Mouse (Mus musculus): ENCODE measurements around the gene Gpr3. TPM values are rescaled to one million over a fixed set of nuclear protein-coding genes. Genes with fewer than 3 reads are reported as not detected.

Gene Gpr3
- polyA plus RNA-seq, 1 experiment from 2014 or later = 0.37 TPM

- Histone ChIP-seq H3K4me3 (ENCODE audit: low read depth, low read length) (no peak overlapping the region), H3K27me3 (ENCODE audit: control insufficient read depth, insufficient read depth, low read length) (no peaks in the 10 kb centered on the region), H3K4me1 (ENCODE audit: control insufficient read depth, insufficient read depth, low read length) (peaks cover 13% of the 10 kb centered on the region), H3K27ac (ENCODE audit: low read depth, low read length) (no peak overlapping the region), H3K36me3 (ENCODE audit: control insufficient read depth, insufficient read depth, low read length) (peaks cover 30% of the 10 kb centered on the region), H3K4me2 (no peak overlapping the region), H3K9ac (ENCODE audit: low read depth, low read length) (no peak overlapping the region), H3K9me3 (replicated peaks; ENCODE audit: control insufficient read depth, low read length) (no peaks in the 10 kb centered on the region)
- WGBS (ENCODE audit: insufficient replicate concordance) = 62% methylated on average over 10 of the region's 10 CpGs
- ATAC-seq (replicated peaks; ENCODE audit: insufficient number of reproducible peaks, low FRiP score, low TSS enrichment) = no peak
Observed at GRCm38 (mm10) chr4:133189396-133189795, 22.9 kb downstream of the Gpr3 start.

GRCm38 (mm10) chr4:133186856-133187255, 25.5 kb downstream of the Gpr3 start:
- H3K36me3 ChIP-seq (ENCODE audit: control insufficient read depth, insufficient read depth, low read length) = peaks cover 17% of the 10 kb centered on the region
- H3K4me2 ChIP-seq = no peak overlapping the region
- ATAC-seq (replicated peaks; ENCODE audit: insufficient number of reproducible peaks, low FRiP score, low TSS enrichment) = no peak
- no peaks in the 10 kb centered on the region for H3K9me3 ChIP-seq (replicated peaks; ENCODE audit: control insufficient read depth, low read length)
- WGBS (ENCODE audit: insufficient replicate concordance) = 94% methylated on average over 5 of the region's 5 CpGs
- no peak overlapping the region for H3K9ac ChIP-seq (ENCODE audit: low read depth, low read length)
- H3K27me3 ChIP-seq (ENCODE audit: control insufficient read depth, insufficient read depth, low read length) = no peaks in the 10 kb centered on the region
- H3K27ac ChIP-seq (ENCODE audit: low read depth, low read length) = no peak overlapping the region
- peaks cover 26% of the 10 kb centered on the region for H3K4me1 ChIP-seq (ENCODE audit: control insufficient read depth, insufficient read depth, low read length)
- no peak overlapping the region for H3K4me3 ChIP-seq (ENCODE audit: low read depth, low read length)

- WGBS (ENCODE audit: insufficient replicate concordance) = 82% methylated on average over 8 of the region's 8 CpGs
- Histone ChIP-seq H3K4me1 (ENCODE audit: control insufficient read depth, insufficient read depth, low read length) (peaks cover 26% of the 10 kb centered on the region), H3K27me3 (ENCODE audit: control insufficient read depth, insufficient read depth, low read length) (no peaks in the 10 kb centered on the region), H3K4me2 (no peak overlapping the region), H3K36me3 (ENCODE audit: control insufficient read depth, insufficient read depth, low read length) (peaks cover 15% of the 10 kb centered on the region), H3K9me3 (replicated peaks; ENCODE audit: control insufficient read depth, low read length) (no peaks in the 10 kb centered on the region), H3K9ac (ENCODE audit: low read depth, low read length) (no peak overlapping the region), H3K27ac (ENCODE audit: low read depth, low read length) (no peak overlapping the region; the same call in 1 of the 2 replicates), H3K4me3 (ENCODE audit: low read depth, low read length) (no peak overlapping the region)
- ATAC-seq (replicated peaks; ENCODE audit: insufficient number of reproducible peaks, low FRiP score, low TSS enrichment) = no peak
Observed at GRCm38 (mm10) chr4:133185893-133186292, 26.4 kb downstream of the Gpr3 start.

DNA sequence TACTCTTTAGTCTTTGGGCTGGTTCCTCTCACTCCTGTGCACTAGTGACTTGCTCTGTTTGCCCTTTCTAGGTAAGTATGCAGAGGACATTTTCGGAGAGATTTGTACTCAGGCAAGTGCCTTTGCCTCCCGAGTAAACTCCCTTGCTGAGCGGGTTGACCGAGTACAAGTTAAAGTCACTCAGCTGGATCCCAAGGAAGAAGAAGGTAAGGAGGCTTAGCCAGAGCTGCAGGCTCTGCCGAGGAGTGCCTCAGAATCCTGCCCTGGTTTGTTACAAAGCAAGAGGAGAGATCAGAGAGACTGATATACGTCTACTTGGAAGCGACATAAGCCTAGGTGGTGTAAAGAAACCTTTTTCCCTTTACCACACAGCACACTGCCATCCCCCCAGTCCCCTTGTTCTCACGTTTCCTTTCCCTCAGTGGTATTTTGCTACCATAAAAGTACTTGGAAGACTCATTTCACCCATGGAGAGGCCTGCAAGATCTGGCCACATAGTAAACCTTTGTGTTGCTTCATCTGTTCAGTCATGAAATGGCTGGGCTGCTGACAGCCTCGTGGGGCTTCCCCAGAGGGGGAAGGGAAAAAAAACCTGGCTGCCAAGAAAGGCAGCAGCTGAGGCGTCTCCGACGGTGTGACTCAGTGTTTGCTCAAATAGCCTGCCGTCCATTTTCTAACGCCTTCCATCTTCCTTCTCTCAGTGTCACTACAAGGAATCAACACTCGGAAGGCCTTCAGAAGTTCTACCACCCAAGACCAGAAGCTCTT, 27.3 kb downstream of the Gpr3 start:
- peaks cover 26% of the 10 kb centered on the region for H3K4me1 ChIP-seq (ENCODE audit: control insufficient read depth, insufficient read depth, low read length)
- no peak for ATAC-seq (replicated peaks; ENCODE audit: insufficient number of reproducible peaks, low FRiP score, low TSS enrichment)
- no peak overlapping the region for H3K4me2 ChIP-seq
- H3K4me3 ChIP-seq (ENCODE audit: low read depth, low read length) = no peak overlapping the region
- H3K27me3 ChIP-seq (ENCODE audit: control insufficient read depth, insufficient read depth, low read length) = no peaks in the 10 kb centered on the region
- peaks cover 12% of the 10 kb centered on the region for H3K36me3 ChIP-seq (ENCODE audit: control insufficient read depth, insufficient read depth, low read length)
- peak overlapping the region; percentile 71 for H3K27ac ChIP-seq (ENCODE audit: low read depth, low read length)
- H3K9ac ChIP-seq (ENCODE audit: low read depth, low read length) = peak overlapping the region; percentile 31
- no peaks in the 10 kb centered on the region for H3K9me3 ChIP-seq (replicated peaks; ENCODE audit: control insufficient read depth, low read length)
- 33% methylated on average over 15 of the region's 15 CpGs for WGBS (ENCODE audit: insufficient replicate concordance)

DNA sequence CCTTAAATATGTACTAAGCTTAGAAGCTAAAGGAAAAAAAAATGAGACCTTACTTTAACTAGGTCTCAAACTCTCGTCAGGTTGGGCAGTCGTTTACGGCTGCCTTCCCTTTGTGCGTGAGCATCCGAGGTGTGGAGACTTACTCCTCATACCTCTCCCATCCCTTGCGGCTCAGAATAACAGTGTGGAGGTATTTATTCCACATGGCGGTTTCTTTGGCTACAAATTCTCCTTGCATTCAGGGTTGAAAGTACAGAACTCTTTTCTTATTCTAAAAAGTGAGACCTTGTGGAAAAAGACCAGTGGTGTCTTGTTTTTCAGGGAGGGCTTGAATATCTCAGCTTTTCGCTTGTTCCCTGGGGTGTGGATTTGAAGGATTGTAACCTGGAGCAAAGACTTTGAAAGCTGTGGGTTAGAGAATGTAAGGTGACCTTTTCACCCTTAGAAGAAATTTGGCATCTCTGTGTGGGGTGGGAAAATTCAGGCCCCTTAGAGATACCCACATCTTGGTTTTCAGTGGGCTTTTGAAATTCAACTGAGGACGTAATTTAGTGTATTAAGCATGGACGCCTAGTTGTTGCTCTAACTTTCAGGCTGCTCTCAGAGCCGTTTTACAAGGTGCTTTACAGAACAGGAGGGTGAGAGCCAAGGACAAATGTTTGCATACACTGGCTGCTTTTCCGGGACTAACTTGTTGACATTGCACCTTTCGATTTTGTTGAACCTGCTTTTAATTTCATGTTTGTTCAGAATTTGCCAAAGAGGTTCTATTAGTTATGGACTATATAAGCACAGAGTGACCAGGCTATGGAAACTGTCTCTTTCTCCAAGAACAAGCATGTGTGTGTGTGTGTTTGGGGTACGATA, 28.1 kb downstream of the Gpr3 start:
- peak overlapping the region; percentile 71 for H3K27ac ChIP-seq (ENCODE audit: low read depth, low read length)
- 63% methylated on average over 14 of the region's 14 CpGs for WGBS (ENCODE audit: insufficient replicate concordance)
- H3K36me3 ChIP-seq (ENCODE audit: control insufficient read depth, insufficient read depth, low read length) = peaks cover 8% of the 10 kb centered on the region
- no peak for ATAC-seq (replicated peaks; ENCODE audit: insufficient number of reproducible peaks, low FRiP score, low TSS enrichment)
- H3K9ac ChIP-seq (ENCODE audit: low read depth, low read length) = peak overlapping the region; percentile 12; the same call in 1 of the 2 replicates
- peaks cover 26% of the 10 kb centered on the region for H3K4me1 ChIP-seq (ENCODE audit: control insufficient read depth, insufficient read depth, low read length)
- H3K4me3 ChIP-seq (ENCODE audit: low read depth, low read length) = no peak overlapping the region
- no peaks in the 10 kb centered on the region for H3K27me3 ChIP-seq (ENCODE audit: control insufficient read depth, insufficient read depth, low read length)
- no peaks in the 10 kb centered on the region for H3K9me3 ChIP-seq (replicated peaks; ENCODE audit: control insufficient read depth, low read length)
- no peak overlapping the region; the same call in 1 of the 2 replicates for H3K4me2 ChIP-seq

- H3K9ac ChIP-seq (ENCODE audit: low read depth, low read length) = no peak overlapping the region; the same call in 1 of the 2 replicates
- peak overlapping the region; percentile 64 for H3K27ac ChIP-seq (ENCODE audit: low read depth, low read length)
- H3K4me1 ChIP-seq (ENCODE audit: control insufficient read depth, insufficient read depth, low read length) = peaks cover 30% of the 10 kb centered on the region
- no peak for ATAC-seq (replicated peaks; ENCODE audit: insufficient number of reproducible peaks, low FRiP score, low TSS enrichment)
- 79% methylated on average over 8 of the region's 8 CpGs for WGBS (ENCODE audit: insufficient replicate concordance)
- no peaks in the 10 kb centered on the region for H3K9me3 ChIP-seq (replicated peaks; ENCODE audit: control insufficient read depth, low read length)
- no peak overlapping the region for H3K4me2 ChIP-seq
- H3K27me3 ChIP-seq (ENCODE audit: control insufficient read depth, insufficient read depth, low read length) = no peaks in the 10 kb centered on the region
- peaks cover 10% of the 10 kb centered on the region for H3K36me3 ChIP-seq (ENCODE audit: control insufficient read depth, insufficient read depth, low read length)
- no peak overlapping the region for H3K4me3 ChIP-seq (ENCODE audit: low read depth, low read length)
Observed at GRCm38 (mm10) chr4:133182439-133183033, 29.8 kb downstream of the Gpr3 start.

GRCm38 (mm10) chr4:133179258-133179657, 33.1 kb downstream of the Gpr3 start:
- Histone ChIP-seq H3K27ac (ENCODE audit: low read depth, low read length) (no peak overlapping the region), H3K36me3 (ENCODE audit: control insufficient read depth, insufficient read depth, low read length) (peaks cover 7% of the 10 kb centered on the region; the same call in 1 of the 2 replicates), H3K9ac (ENCODE audit: low read depth, low read length) (no peak overlapping the region), H3K9me3 (replicated peaks; ENCODE audit: control insufficient read depth, low read length) (no peaks in the 10 kb centered on the region), H3K4me3 (ENCODE audit: low read depth, low read length) (no peak overlapping the region), H3K27me3 (ENCODE audit: control insufficient read depth, insufficient read depth, low read length) (no peaks in the 10 kb centered on the region), H3K4me1 (ENCODE audit: control insufficient read depth, insufficient read depth, low read length) (peaks cover 43% of the 10 kb centered on the region), H3K4me2 (no peak overlapping the region)
- ATAC-seq (replicated peaks; ENCODE audit: insufficient number of reproducible peaks, low FRiP score, low TSS enrichment) = no peak
- 89% methylated on average over 7 of the region's 7 CpGs for WGBS (ENCODE audit: insufficient replicate concordance)

DNA sequence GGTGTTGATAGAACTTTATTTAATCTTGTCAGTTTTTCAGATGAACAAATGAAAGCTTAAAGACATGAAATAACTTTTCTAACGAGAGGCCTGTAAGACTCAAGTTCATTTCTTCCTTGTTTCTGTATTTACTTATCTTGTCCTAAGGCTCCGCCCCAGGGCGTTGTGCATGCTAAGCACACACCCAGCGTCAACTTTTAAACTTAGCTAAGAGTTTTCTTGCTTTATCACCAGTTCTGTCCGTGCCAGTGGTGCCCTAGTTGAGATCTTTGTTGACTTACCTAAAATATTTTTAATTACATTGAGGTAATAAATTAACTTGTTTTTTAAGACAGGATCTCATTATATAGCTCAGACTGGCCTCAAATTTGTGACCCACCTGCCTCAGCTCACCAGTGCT, 34.0 kb downstream of the Gpr3 start:
- Histone ChIP-seq H3K4me1 (ENCODE audit: control insufficient read depth, insufficient read depth, low read length) (peaks cover 43% of the 10 kb centered on the region), H3K27ac (ENCODE audit: low read depth, low read length) (no peak overlapping the region), H3K36me3 (ENCODE audit: control insufficient read depth, insufficient read depth, low read length) (peaks cover 7% of the 10 kb centered on the region; the same call in 1 of the 2 replicates), H3K9ac (ENCODE audit: low read depth, low read length) (no peak overlapping the region), H3K9me3 (replicated peaks; ENCODE audit: control insufficient read depth, low read length) (no peaks in the 10 kb centered on the region), H3K27me3 (ENCODE audit: control insufficient read depth, insufficient read depth, low read length) (no peaks in the 10 kb centered on the region), H3K4me2 (no peak overlapping the region), H3K4me3 (ENCODE audit: low read depth, low read length) (no peak overlapping the region)
- no peak for ATAC-seq (replicated peaks; ENCODE audit: insufficient number of reproducible peaks, low FRiP score, low TSS enrichment)
- 77% methylated on average over 5 of the region's 5 CpGs for WGBS (ENCODE audit: insufficient replicate concordance)
